Mouse (Mus musculus): ENCODE data around the gene Olfr67.
"Not testable (repeated sequence)": the region's sequence is repeated elsewhere in the genome, so short reads cannot be mapped to it uniquely, and the experiment has no call there.

Olfr67 gene

DNA sequence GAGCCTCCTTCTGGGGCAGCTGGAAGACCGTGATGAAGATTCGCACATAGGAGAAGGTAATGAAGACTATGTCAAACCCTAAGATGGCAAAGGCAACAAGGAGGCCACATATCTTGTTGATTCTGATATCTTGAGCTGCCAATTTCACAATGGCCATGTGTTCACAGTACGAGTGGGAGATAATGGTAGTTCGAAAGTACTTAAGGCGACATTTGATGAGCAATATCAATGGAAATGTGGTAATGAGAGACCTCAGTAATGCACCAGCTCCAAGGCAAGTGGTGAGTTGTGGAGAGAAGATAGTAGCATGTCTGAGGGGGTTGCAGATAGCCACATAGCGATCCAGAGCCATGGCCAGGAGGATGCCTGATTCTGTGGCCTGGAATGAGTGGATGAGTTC is 23.9 kb downstream of the Olfr67 start:
- DNase-seq = not testable (repeated sequence)

DNA sequence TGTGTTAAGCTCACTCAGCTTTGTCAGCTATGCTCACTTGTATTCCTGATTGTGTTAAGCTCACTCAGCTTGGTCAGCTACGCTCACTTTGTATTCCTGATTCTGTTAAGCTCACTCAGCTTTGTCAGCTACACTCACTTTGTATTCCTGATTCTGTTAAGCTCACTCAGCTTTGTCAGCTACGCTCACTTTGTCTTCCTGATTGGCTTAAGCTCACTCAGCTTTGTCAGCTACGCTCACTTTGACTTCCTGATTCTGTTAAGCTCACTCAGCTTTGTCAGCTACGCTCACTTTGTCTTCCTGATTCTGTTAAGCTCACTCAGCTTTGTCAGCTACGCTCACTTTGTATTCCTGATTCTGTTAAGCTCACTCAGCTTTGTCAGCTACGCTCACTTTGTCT is 29.4 kb downstream of the Olfr67 start:
- DNase-seq = not testable (repeated sequence)

DNA sequence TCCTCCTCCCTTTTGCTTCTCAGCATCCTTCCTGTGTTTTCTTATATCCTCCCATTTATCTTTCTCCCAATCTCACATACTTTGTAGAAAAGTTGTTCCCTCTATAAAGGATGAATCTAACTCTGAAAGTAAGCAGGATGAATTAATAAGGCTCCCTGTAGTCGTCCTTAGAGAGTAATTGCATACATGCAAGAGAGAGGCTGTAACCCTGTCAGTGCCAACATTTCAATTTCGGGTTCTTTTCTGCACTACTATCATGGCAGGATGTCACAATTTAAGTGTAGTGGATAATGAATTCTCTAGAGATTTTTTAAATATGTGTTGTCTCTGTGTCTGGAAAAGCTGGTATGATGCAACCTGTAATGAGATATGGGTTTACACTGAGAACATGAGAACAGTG is 34.4 kb downstream of the Olfr67 start, which contains the start of gene Olfr630:
Gene Olfr630 (minus strand): TSS at position 101 of the 400 bp plus-strand sequence.
- DNase-seq = no peak

DNA sequence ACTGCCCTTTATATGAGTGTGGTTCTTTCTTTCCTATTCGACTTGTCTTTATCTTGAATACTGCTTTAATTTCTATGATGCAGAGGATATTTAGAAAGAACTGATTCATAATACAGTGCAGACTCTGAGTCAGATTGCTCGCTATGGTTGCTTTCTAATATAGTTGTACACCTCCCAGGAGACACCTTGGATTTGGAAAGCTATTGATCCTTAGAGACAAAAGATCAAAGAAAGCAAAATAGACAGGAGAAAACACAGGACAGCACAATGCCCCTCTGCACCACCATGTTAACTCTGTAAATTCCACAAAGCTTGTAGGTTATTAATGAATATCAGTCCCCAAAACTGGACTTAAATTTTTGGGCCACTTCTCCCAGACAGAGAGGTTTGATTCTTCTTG is 46.8 kb downstream of the Olfr67 start, which contains the start of gene Olfr629:
Gene Olfr629 (minus strand): TSS at position 101 of the 400 bp plus-strand sequence.
- no peak for DNase-seq
